Mouse (Mus musculus): ENCODE data around the gene Evc2.

The Evc2 gene

GRCm38 (mm10) chr5:37338288-37338687 is at the start of gene Evc2:
TSS of gene Evc2 (plus strand) at chr5:37338499.
- no peak for DNase-seq (ENCODE audit: extremely low read depth, low read depth)

DNA sequence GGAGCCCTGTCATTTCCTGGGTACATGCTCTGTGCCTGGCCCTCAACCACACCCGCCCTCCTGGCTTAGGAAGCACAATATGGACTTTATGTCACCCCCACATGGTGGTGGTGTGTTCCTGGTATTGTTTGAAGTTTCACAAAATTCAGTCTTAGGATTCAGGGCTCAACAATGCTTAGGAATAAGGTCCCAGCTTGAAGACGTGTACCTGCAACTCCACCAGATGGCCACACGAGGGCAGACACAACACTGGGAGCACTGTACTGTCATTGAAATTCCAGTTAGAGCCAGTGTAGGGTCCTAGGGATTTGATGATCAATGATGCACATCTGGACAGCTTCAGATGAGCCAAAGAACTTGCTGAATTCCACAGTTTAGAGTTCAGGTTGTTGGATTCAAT is 49.1 kb upstream of the Evc2 start:
- DNase-seq (ENCODE audit: extremely low read depth, low read depth): no peak

DNA sequence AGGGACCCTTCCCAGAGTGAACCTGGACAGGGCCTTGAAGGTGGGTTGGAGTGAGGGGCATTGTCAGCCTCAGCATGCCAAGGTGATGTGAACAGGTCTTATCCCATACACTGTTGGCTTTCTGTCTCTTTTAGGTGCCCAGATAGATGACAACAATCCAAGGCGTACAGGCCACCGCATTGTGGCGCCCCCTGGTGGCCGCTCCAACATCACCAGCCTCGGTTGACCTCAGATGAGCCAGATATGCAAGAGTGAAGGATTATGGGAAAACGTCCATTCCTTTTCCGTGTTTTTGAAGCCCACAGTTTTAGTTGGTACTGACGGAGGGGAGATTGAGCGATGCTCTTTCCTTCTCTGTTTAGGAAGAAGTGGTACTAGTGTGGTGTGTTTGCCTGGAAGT is 47.3 kb upstream of the Evc2 start:
- no peak for DNase-seq (ENCODE audit: extremely low read depth, low read depth)

GRCm38 (mm10) chr5:37296717-37297116 is 41.6 kb upstream of the Evc2 start:
- DNase-seq (ENCODE audit: extremely low read depth, low read depth): no peak

GRCm38 (mm10) chr5:37298370-37298769 is 39.9 kb upstream of the Evc2 start:
- DNase-seq (ENCODE audit: extremely low read depth, low read depth): no peak

GRCm38 (mm10) chr5:37310026-37310425 is 28.3 kb upstream of the Evc2 start:
- DNase-seq (ENCODE audit: extremely low read depth, low read depth): no peak

- no peak for DNase-seq (ENCODE audit: extremely low read depth, low read depth)
These were observed 25.1 kb upstream of the Evc2 start for GRCm38 (mm10) chr5:37312980-37313722.

DNA sequence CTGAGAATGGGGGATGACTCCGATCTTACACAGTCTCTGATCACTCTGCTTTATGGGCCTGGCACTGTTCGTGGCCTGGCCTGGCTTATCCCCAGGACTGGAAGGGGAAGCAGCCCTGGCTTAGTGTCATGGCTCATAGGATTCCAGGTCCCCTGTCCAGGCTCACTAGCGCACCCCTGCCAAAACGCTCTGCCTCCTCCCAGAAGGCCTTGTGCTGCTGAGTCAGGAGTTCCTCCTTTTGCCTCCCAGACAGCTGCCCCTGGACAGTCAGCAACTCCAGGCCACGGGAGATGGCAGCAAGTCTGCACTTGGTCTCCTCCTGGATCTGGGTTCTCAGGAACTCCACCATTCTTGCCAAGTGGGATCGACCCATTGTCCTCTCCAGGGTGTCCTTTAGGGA is 19.6 kb upstream of the Evc2 start:
- DNase-seq (ENCODE audit: extremely low read depth, low read depth): no peak

- no peak for DNase-seq (ENCODE audit: extremely low read depth, low read depth)
These were observed 18.1 kb upstream of the Evc2 start for GRCm38 (mm10) chr5:37320174-37320573.

DNA sequence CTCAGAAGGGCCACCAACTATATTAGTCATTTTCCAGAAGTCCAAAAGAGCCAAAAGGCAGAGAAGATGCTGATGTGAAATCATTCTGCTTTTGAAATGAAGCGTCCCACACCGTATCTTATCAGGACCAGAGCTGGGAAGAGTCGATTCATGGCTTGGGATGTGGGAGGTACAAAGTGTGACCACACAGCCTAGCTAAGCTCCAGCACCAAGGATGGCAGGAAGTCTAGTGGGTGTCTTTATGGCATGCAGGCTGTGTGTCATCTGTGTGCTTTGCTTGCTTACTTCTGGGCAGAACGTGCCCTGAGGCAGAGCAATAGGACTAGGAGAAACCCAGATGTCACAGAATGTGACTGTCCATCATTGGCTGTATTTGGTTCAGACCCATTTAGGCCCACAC is 17.5 kb upstream of the Evc2 start:
- no peak for DNase-seq (ENCODE audit: extremely low read depth, low read depth)

GRCm38 (mm10) chr5:37326675-37327074 is 11.6 kb upstream of the Evc2 start:
- no peak for DNase-seq (ENCODE audit: extremely low read depth, low read depth)

- no peak for DNase-seq (ENCODE audit: extremely low read depth, low read depth)
These were observed 7.7 kb upstream of the Evc2 start for GRCm38 (mm10) chr5:37330449-37331132.

GRCm38 (mm10) chr5:37331133-37331505 is 7.2 kb upstream of the Evc2 start:
- DNase-seq (ENCODE audit: extremely low read depth, low read depth): no peak

DNA sequence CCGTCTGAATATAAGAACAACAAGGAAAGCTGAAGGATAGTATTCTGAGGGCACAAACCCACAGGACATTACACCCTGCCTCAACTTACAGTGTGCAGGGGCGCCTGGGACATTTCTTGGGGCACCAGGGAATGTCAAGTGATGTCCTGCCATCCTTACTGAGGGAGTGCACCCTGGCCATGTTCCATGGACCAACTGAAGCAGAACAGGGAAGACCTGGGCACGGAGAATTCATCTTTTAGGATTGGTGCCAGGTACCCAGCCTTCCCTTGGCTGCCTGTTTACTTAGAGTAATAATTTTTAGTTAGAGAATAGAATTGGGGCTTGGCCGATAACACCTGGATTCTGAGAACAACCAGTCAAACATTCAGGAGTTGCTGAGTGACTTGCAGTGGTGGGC is 6.2 kb upstream of the Evc2 start:
- DNase-seq (ENCODE audit: extremely low read depth, low read depth): no peak

GRCm38 (mm10) chr5:37335061-37335460 is 3.2 kb upstream of the Evc2 start:
- DNase-seq (ENCODE audit: extremely low read depth, low read depth): no peak

- no peak for DNase-seq (ENCODE audit: extremely low read depth, low read depth)
These were observed 1.7 kb upstream of the Evc2 start, which contains the start of gene Evc for GRCm38 (mm10) chr5:37336485-37337105. TSS of gene Evc (minus strand) at chr5:37336894.

GRCm38 (mm10) chr5:37337696-37338095 is 603 bp upstream of the Evc2 start:
- no peak for DNase-seq (ENCODE audit: extremely low read depth, low read depth)

GRCm38 (mm10) chr5:37343962-37344361 is 5.7 kb downstream of the Evc2 start:
- no peak for DNase-seq (ENCODE audit: extremely low read depth, low read depth)

DNA sequence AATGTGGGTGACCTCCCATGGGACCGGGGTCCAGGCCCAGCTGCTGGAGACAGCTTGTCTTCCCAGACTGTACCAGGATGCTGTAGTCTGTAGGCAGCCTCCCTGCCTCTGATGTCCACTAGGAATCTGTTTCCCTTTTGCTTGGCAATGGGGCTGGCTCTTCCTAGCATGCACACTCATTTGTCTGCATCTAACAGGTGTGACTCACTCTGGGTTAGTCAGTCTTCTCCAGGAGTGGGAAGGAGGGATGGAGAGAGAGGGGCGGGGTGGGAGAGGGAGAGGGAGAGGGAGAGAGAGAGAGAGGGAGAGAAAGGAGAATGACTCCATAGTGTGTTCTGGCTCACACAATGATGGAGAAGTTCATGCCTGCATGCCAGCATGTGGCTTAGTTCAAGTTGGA is 13.5 kb downstream of the Evc2 start:
- no peak for DNase-seq (ENCODE audit: extremely low read depth, low read depth)

GRCm38 (mm10) chr5:37354385-37354784 is 16.1 kb downstream of the Evc2 start:
- no peak for DNase-seq (ENCODE audit: extremely low read depth, low read depth)

DNA sequence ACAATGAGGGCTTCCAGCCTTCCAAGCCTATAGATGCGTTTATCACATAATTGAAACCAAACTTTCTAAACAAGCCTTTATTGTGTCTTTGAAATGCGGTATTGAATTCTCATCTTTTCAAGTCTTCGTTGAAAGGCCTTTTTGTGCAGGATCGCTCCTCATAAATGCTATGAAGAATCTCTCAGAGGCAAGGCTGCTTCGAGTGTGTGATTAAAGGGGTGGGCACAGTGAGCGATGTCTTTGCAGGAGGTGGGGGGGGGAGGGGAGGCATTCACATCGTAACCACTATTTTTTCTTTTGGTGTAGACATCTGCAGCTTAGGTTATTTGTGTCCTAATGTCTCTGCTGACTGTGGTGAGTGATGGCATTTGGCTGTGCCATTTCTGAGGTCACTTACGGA is 17.7 kb downstream of the Evc2 start:
- DNase-seq (ENCODE audit: extremely low read depth, low read depth): no peak

- DNase-seq (ENCODE audit: extremely low read depth, low read depth): no peak
These were observed 24.3 kb downstream of the Evc2 start for GRCm38 (mm10) chr5:37362618-37363017.

GRCm38 (mm10) chr5:37363284-37363683 is 25.0 kb downstream of the Evc2 start:
- no peak for DNase-seq (ENCODE audit: extremely low read depth, low read depth)

Data from MEL-GATA-1-ER (cell line).